Mouse (Mus musculus): ENCODE data around the gene Msl2. TPM values are rescaled to one million over a fixed set of nuclear protein-coding genes. Genes with fewer than 3 reads are reported as not detected.

The Msl2 gene
- polyA plus RNA-seq, 1 experiment = 31.7 TPM

DNA sequence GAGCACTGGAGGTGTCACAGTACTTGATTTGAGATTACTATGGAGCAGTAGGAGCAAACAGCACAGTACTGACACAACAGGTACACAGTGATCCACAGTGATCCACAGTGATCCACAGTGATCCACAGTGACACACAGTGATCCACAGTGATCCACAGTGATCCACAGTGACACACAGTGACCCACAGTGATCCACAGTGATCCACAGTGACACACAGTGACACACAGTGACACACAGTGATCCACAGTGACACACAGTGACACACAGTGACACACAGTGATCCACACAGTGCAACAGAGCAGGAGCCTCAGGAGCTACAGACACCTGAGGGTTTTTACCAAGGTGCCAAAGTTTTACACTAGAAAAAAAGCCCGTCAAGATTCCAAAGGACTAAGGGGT is 23.6 kb downstream of the Msl2 start:
- 68% methylated on average over 1 of the region's 1 CpGs for WGBS
- TF ChIP-seq CTCF (IDR thresholded peaks at IDR 0.05; ENCODE audit: borderline replicate concordance, insufficient read depth, low read depth, low read length) (no peak), POLR2A (IDR thresholded peaks at IDR 0.05; ENCODE audit: borderline replicate concordance, insufficient read depth, low read length) (no peak)
- Histone ChIP-seq H3K27ac (ENCODE audit: insufficient read depth, low read length) (no peak overlapping the region), H3K4me3 (replicated peaks; ENCODE audit: insufficient read depth, low read depth, low read length) (no peak overlapping the region), H3K4me1 (ENCODE audit: control insufficient read depth, insufficient read depth, low read length) (peaks cover 3% of the 10 kb centered on the region), H3K27me3 (ENCODE audit: control insufficient read depth, insufficient read depth, low read length) (no peaks in the 10 kb centered on the region)
- no peak for DNase-seq

DNA sequence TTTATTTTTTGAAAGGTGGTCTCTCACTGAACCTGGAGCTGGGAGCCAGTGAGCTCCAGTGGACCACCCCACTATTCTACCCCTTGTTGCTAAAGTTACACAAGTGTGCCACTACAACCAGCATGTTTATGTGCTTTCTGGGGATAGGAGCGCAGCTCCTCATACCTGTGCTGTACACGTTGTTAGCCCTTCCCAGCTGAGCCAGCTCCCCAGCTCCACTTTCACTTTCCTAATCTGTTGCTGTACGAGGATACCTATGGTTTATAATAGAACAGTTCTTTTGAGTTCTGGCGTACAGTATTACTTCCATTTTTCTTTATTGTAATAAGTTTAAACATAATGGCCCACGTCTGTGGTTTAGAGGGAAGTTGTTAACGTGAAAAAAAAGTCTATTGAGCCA is 25.5 kb downstream of the Msl2 start:
- H3K4me1 ChIP-seq (ENCODE audit: control insufficient read depth, insufficient read depth, low read length) = peaks cover 3% of the 10 kb centered on the region
- no peak overlapping the region for H3K27ac ChIP-seq (ENCODE audit: insufficient read depth, low read length)
- H3K4me3 ChIP-seq (replicated peaks; ENCODE audit: insufficient read depth, low read depth, low read length) = no peak overlapping the region
- DNase-seq = no peak
- TF ChIP-seq POLR2A (IDR thresholded peaks at IDR 0.05; ENCODE audit: borderline replicate concordance, insufficient read depth, low read length) (no peak), CTCF (IDR thresholded peaks at IDR 0.05; ENCODE audit: borderline replicate concordance, insufficient read depth, low read depth, low read length) (no peak)
- 51% methylated on average over 6 of the region's 6 CpGs for WGBS
- no peaks in the 10 kb centered on the region for H3K27me3 ChIP-seq (ENCODE audit: control insufficient read depth, insufficient read depth, low read length)

DNA sequence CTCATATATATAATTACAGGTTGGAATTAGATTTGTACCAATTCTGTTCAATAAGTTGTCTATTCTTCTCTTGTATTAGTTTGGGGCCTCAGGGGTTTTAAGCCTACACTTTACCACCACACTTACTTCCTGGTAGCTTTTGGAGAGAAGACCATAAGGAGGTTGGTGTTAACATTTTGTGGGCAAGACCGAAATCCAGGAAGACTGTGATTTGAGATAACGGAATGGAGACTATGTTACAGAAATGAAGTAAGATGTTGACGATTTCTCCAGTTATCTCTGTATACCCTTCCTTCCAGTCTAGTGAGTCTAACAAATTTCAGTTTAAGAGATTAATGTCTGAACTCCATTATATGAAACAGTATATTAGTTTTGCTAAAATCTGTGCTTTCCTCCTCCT is 26.3 kb downstream of the Msl2 start:
- no peak overlapping the region for H3K27ac ChIP-seq (ENCODE audit: insufficient read depth, low read length)
- H3K4me1 ChIP-seq (ENCODE audit: control insufficient read depth, insufficient read depth, low read length) = peaks cover 3% of the 10 kb centered on the region
- no peaks in the 10 kb centered on the region for H3K27me3 ChIP-seq (ENCODE audit: control insufficient read depth, insufficient read depth, low read length)
- WGBS = 64% methylated on average over 3 of the region's 3 CpGs
- TF ChIP-seq CTCF (IDR thresholded peaks at IDR 0.05; ENCODE audit: borderline replicate concordance, insufficient read depth, low read depth, low read length) (no peak), POLR2A (IDR thresholded peaks at IDR 0.05; ENCODE audit: borderline replicate concordance, insufficient read depth, low read length) (no peak)
- H3K4me3 ChIP-seq (replicated peaks; ENCODE audit: insufficient read depth, low read depth, low read length) = no peak overlapping the region
- no peak for DNase-seq

DNA sequence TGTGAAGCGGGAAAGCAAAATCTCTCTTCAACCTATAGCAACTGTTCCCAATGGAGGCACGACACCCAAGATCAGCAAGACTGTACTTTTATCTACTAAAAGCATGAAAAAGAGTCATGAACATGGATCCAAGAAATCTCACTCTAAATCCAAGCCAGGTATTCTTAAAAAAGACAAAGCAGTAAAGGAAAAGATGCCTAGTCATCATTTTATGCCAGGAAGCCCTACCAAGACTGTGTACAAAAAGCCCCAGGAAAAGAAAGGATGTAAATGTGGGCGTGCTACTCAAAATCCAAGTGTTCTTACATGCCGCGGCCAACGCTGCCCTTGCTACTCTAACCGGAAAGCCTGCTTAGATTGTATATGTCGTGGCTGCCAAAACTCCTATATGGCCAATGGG is 27.6 kb downstream of the Msl2 start:
- WGBS = 66% methylated on average over 8 of the region's 8 CpGs
- peaks cover 3% of the 10 kb centered on the region for H3K4me1 ChIP-seq (ENCODE audit: control insufficient read depth, insufficient read depth, low read length)

DNA sequence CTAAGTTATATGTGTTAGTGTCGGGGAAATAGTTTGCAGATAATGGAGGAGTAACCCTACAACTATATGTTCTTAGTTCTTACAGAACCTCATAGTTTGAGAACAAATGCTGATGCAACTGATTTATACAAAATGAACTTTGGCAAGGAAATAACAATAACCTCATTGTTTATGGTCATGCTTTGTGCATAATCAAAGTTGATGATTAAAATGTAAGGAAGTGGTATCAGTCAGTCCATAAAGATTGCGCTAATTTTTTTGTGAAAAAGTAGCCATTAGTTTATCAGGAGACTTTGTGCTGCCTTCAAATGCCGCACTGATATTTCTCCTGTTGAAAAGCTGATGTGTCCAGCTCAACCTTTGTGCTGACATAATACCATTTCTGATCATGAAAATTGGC is 28.4 kb downstream of the Msl2 start:
- Histone ChIP-seq H3K27ac (ENCODE audit: insufficient read depth, low read length) (no peak overlapping the region), H3K4me1 (ENCODE audit: control insufficient read depth, insufficient read depth, low read length) (peaks cover 3% of the 10 kb centered on the region), H3K27me3 (ENCODE audit: control insufficient read depth, insufficient read depth, low read length) (no peaks in the 10 kb centered on the region), H3K4me3 (replicated peaks; ENCODE audit: insufficient read depth, low read depth, low read length) (no peak overlapping the region)
- TF ChIP-seq CTCF (IDR thresholded peaks at IDR 0.05; ENCODE audit: borderline replicate concordance, insufficient read depth, low read depth, low read length) = no peak
- TF ChIP-seq POLR2A (IDR thresholded peaks at IDR 0.05; ENCODE audit: borderline replicate concordance, insufficient read depth, low read length) = no peak
- 84% methylated on average over 3 of the region's 3 CpGs for WGBS
- no peak for DNase-seq

More for the DNA sequence above, 27.6 kb downstream of the Msl2 start:
- no peaks in the 10 kb centered on the region for H3K27me3 ChIP-seq (ENCODE audit: control insufficient read depth, insufficient read depth, low read length)
- no peak for DNase-seq
- H3K4me3 ChIP-seq (replicated peaks; ENCODE audit: insufficient read depth, low read depth, low read length) = no peak overlapping the region
- TF ChIP-seq POLR2A (IDR thresholded peaks at IDR 0.05; ENCODE audit: borderline replicate concordance, insufficient read depth, low read length) = no peak
- TF ChIP-seq CTCF (IDR thresholded peaks at IDR 0.05; ENCODE audit: borderline replicate concordance, insufficient read depth, low read depth, low read length) = no peak
- H3K27ac ChIP-seq (ENCODE audit: insufficient read depth, low read length) = no peak overlapping the region

DNA sequence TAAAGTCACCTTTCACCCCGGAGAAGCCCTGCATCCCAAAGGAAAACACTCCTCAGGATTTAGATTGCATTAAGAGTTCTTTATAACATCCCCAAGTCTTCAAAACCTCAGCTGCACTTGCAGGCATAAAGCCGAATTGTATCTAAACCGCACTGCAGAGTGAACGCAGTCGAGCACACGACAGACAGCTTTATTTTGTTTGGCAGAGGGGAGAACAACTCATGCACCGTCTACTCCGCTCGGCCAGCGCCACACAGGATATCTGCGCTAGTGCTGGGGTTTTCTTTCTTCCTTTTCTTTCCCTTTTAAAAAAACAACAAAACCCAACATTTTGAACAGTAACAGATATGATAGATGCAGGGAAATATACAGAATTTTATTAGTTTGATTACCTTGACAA is 31.0 kb downstream of the Msl2 start:
- no peak for DNase-seq
- no peak overlapping the region for H3K4me3 ChIP-seq (replicated peaks; ENCODE audit: insufficient read depth, low read depth, low read length)
- H3K27ac ChIP-seq (ENCODE audit: insufficient read depth, low read length) = no peak overlapping the region
- WGBS = 66% methylated on average over 11 of the region's 11 CpGs
- peaks cover 3% of the 10 kb centered on the region; the same call in 1 of the 2 replicates for H3K4me1 ChIP-seq (ENCODE audit: control insufficient read depth, insufficient read depth, low read length)
- TF ChIP-seq CTCF (IDR thresholded peaks at IDR 0.05; ENCODE audit: borderline replicate concordance, insufficient read depth, low read depth, low read length) (no peak), POLR2A (IDR thresholded peaks at IDR 0.05; ENCODE audit: borderline replicate concordance, insufficient read depth, low read length) (no peak)
- H3K27me3 ChIP-seq (ENCODE audit: control insufficient read depth, insufficient read depth, low read length) = no peaks in the 10 kb centered on the region

DNA sequence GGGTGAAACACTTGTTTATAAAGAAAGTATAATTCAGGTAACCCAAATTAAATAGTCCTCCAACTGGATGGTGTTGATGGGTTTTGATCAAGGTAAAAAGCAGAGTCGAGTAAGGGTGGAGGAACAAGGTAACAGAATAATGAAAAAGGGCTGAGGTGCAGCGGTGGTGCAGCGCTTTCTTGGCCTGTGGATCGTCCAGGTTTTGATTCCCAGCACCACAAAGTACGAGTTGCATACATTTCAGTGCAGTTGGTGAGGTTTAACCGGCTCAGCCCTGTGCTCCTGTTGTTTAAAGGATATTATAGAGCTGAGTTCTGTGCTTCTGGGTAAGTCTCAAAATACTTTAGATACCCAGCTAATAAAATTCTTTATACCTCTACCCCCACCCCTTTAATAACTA is 31.8 kb downstream of the Msl2 start:
- H3K27ac ChIP-seq (ENCODE audit: insufficient read depth, low read length) = no peak overlapping the region
- TF ChIP-seq CTCF (IDR thresholded peaks at IDR 0.05; ENCODE audit: borderline replicate concordance, insufficient read depth, low read depth, low read length) (no peak), POLR2A (IDR thresholded peaks at IDR 0.05; ENCODE audit: borderline replicate concordance, insufficient read depth, low read length) (no peak)
- H3K27me3 ChIP-seq (ENCODE audit: control insufficient read depth, insufficient read depth, low read length) = no peaks in the 10 kb centered on the region
- H3K4me3 ChIP-seq (replicated peaks; ENCODE audit: insufficient read depth, low read depth, low read length) = no peak overlapping the region
- 87% methylated on average over 6 of the region's 6 CpGs for WGBS
- H3K4me1 ChIP-seq (ENCODE audit: control insufficient read depth, insufficient read depth, low read length) = peaks cover 5% of the 10 kb centered on the region; the same call in 1 of the 2 replicates
- no peak for DNase-seq

DNA sequence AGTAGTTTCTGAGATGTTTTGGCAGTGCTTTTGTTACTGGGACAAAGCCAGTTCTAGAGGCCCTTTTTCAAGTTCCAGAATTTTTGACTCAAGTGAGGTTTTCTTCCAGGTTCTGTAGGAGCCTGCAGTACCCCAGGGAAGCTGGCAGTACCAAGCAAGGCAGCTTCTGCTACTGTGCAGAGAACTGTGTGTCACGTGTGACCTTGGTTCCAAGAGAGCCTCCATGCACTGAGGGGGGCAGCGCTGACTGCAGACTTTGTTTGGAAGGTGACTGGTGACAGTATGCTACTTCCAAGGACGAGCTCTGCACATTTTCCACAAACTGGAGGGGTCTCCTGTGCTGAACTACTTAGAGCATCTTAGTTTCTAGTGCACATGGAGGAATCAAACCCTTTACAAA is 33.5 kb downstream of the Msl2 start:
- H3K27ac ChIP-seq (ENCODE audit: insufficient read depth, low read length) = no peak overlapping the region
- no peak overlapping the region for H3K4me3 ChIP-seq (replicated peaks; ENCODE audit: insufficient read depth, low read depth, low read length)
- no peaks in the 10 kb centered on the region for H3K27me3 ChIP-seq (ENCODE audit: control insufficient read depth, insufficient read depth, low read length)
- no peak for TF ChIP-seq POLR2A (IDR thresholded peaks at IDR 0.05; ENCODE audit: borderline replicate concordance, insufficient read depth, low read length)
- TF ChIP-seq CTCF (IDR thresholded peaks at IDR 0.05; ENCODE audit: borderline replicate concordance, insufficient read depth, low read depth, low read length) = no peak
- WGBS = 12% methylated on average over 3 of the region's 3 CpGs
- DNase-seq = peak; percentile 51 to 64
- H3K4me1 ChIP-seq (ENCODE audit: control insufficient read depth, insufficient read depth, low read length) = peaks cover 5% of the 10 kb centered on the region; the same call in 1 of the 2 replicates
